Mouse (Mus musculus) adipose tissue, adult 10 weeks (tissue): ENCODE results near the gene Acot2. TPM values are rescaled to one million over a fixed set of nuclear protein-coding genes. Genes with fewer than 3 reads are reported as not detected.

ENCODE experiments used
- polyA plus RNA-seq: library from polyadenylated mRNA; stranded (reverse); fragments of 350-450 nt; fragmentation: Illumina TruSeq; extraction: RNeasy Lipid Tissue Mini Kit (QIAGEN cat#74804); gene quantifications from one replicate; pipeline ENCODE4 v1.2.3, GENCODE M21; 2014; ENCODE audit warnings: low read depth, low replicate concordance

The Acot2 gene
- 11.1 TPM for polyA plus RNA-seq

DNA sequence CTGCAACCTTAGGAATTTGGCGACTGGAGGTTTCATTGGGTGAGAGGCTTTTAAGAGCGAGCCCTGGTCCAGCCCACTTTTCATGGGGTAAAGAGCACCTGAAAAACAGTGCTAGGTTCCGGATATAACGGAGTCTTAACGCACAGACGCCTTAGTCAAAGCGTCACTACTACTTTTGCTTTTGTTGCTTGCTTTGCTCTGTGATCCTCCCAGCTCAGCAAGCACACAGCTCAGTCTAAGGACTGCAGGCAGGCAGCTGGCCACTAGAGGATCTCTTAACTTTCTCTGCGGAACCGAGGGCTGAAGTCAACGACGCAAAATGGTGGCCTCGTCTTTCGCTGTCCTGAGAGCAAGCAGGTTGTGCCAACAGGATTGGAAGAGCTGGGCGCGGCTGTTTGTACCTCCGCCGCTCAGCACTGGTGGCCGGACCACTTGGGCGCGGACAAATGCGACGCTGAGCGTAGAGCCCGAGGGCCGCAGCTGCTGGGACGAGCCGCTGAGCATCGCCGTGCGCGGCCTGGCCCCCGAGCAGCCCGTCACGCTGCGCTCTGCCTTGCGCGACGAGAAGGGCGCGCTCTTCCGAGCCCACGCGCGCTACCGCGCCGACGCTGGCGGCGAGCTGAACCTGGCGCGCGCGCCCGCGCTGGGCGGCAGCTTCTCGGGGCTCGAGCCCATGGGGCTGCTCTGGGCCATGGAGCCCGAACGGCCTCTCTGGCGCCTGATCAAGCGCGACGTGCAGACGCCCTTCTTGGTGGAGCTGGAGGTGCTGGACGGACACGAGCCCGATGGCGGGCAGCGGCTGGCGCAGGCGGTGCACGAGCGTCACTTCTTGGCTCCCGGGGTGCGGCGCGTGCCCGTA is at the start of gene Acot2:
Acot2 (plus strand) TSS at position 279 of the 859 bp plus-strand sequence.

GRCm38 (mm10) chr12:83950493-83950839 is 37.2 kb upstream of the Acot2 start, which contains the start of gene Riox1:
TSS of gene Riox1 (plus strand) at chr12:83950608.

GRCm38 (mm10) chr12:83984752-83985151 is 2.9 kb upstream of the Acot2 start, which contains the start of gene Heatr4:
TSS of gene Heatr4 (minus strand) at chr12:83984852.

DNA sequence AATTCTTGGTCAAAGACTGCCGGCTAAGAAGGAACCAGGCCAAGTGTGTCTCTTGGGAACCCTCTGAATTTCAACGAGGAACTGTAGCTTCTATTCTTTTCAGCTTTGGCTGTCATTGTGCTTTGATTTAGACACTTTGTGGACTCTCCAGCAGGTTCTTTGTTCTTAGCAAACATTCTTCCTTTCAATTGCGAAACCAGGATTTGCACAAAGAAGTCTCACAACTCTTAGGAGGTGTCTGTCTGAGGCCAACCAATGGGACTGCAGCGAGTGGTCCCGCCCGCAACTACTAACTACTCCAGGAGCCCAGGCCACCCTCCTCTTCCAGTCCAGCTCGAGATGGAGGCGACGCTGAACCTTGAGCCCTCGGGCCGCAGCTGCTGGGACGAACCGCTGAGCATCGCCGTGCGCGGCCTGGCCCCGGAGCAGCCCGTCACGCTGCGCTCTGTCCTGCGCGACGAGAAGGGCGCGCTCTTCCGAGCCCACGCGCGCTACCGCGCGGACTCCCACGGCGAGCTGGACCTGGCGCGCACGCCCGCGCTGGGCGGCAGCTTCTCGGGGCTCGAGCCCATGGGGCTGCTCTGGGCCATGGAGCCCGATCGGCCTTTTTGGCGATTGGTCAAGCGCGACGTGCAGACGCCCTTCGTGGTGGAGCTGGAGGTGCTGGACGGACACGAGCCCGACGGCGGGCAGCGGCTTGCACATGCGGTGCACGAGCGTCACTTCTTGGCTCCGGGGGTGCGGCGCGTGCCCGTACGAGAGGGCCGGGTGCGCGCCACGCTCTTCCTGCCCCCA is 21.7 kb downstream of the Acot2 start, which contains the start of gene Acot1:
Acot1 (plus strand) TSS at position 320 of the 795 bp plus-strand sequence.

GRCm38 (mm10) chr12:84038241-84038640 is 50.6 kb downstream of the Acot2 start, which contains the start of gene Acot4:
TSS of gene Acot4 (plus strand) at chr12:84038379.

GRCm38 (mm10) chr12:84038691-84039111 is 51.0 kb downstream of the Acot2 start, which contains the start of gene Gm49366:
TSS of gene Gm49366 (plus strand) at chr12:84038935.

Other genes starting within 250 kb of the Acot2 start
- gene Papln, start 224.2 kb upstream of the Acot2 start, polyA plus RNA-seq: 6.5 TPM
- gene Numb, start 65.9 kb upstream of the Acot2 start, polyA plus RNA-seq: 34.6 TPM
- 6.8 TPM for gene Riox1, start 37.3 kb upstream of the Acot2 start, polyA plus RNA-seq
- 0.60 TPM for gene Heatr4, start 3.0 kb upstream of the Acot2 start, polyA plus RNA-seq
- gene Acot1, start 21.6 kb downstream of the Acot2 start, polyA plus RNA-seq: 39.7 TPM
- 2.2 TPM for gene Acot4, start 50.5 kb downstream of the Acot2 start, polyA plus RNA-seq
- gene Gm49366, start 51.1 kb downstream of the Acot2 start, polyA plus RNA-seq: not detected
- gene Acot3, start 64.3 kb downstream of the Acot2 start, polyA plus RNA-seq: not detected
- 0.42 TPM for gene Acot5, start 81.5 kb downstream of the Acot2 start, polyA plus RNA-seq
- 6.1 TPM for gene Acot6, start 112.8 kb downstream of the Acot2 start, polyA plus RNA-seq
- 13.8 TPM for gene Dnal1, start 126.5 kb downstream of the Acot2 start, polyA plus RNA-seq
- 0.45 TPM for gene Pnma1, start 160.6 kb downstream of the Acot2 start, polyA plus RNA-seq
- gene Elmsan1, start 231.0 kb downstream of the Acot2 start, polyA plus RNA-seq: 13.1 TPM